Mouse (Mus musculus): ENCODE results near the gene Bmper. TPM values are rescaled to one million over a fixed set of nuclear protein-coding genes. Genes with fewer than 3 reads are reported as not detected.

Bmper gene
- polyA plus RNA-seq, 1 experiment from 2014 or later: 10.9 TPM

GRCm38 (mm10) chr9:23219754-23220153, 3.1 kb upstream of the Bmper start:
- H3K36me3 ChIP-seq (ENCODE audit: control insufficient read depth, insufficient read depth, low read length): no peaks in the 10 kb centered on the region
- no peak for ATAC-seq (replicated peaks; ENCODE audit: insufficient number of reproducible peaks, low FRiP score, low TSS enrichment)
- WGBS (ENCODE audit: insufficient replicate concordance): 56% methylated on average over 3 of the region's 3 CpGs

GRCm38 (mm10) chr9:23221976-23222375, 900 bp upstream of the Bmper start:
- Histone ChIP-seq H3K9ac (ENCODE audit: low read depth, low read length) (peak overlapping the region; percentile 81), H3K4me3 (ENCODE audit: low read depth, low read length) (peak overlapping the region; percentile 72), H3K27me3 (ENCODE audit: control insufficient read depth, insufficient read depth, low read length) (peaks cover 7% of the 10 kb centered on the region; the same call in 1 of the 2 replicates), H3K4me1 (ENCODE audit: control insufficient read depth, insufficient read depth, low read length) (no peaks in the 10 kb centered on the region), H3K4me2 (peak overlapping the region; percentile 76), H3K36me3 (ENCODE audit: control insufficient read depth, insufficient read depth, low read length) (no peaks in the 10 kb centered on the region), H3K27ac (ENCODE audit: low read depth, low read length) (no peak overlapping the region; the same call in 1 of the 2 replicates), H3K9me3 (replicated peaks; ENCODE audit: control insufficient read depth, low read length) (no peaks in the 10 kb centered on the region)
- WGBS (ENCODE audit: insufficient replicate concordance): 14% methylated on average over 5 of the region's 5 CpGs
- ATAC-seq (replicated peaks; ENCODE audit: insufficient number of reproducible peaks, low FRiP score, low TSS enrichment): no peak

More at GRCm38 (mm10) chr9:23219754-23220153, 3.1 kb upstream of the Bmper start:
- Histone ChIP-seq H3K27me3 (ENCODE audit: control insufficient read depth, insufficient read depth, low read length) (peaks cover 7% of the 10 kb centered on the region; the same call in 1 of the 2 replicates), H3K27ac (ENCODE audit: low read depth, low read length) (no peak overlapping the region), H3K4me2 (no peak overlapping the region), H3K9me3 (replicated peaks; ENCODE audit: control insufficient read depth, low read length) (no peaks in the 10 kb centered on the region), H3K4me1 (ENCODE audit: control insufficient read depth, insufficient read depth, low read length) (no peaks in the 10 kb centered on the region), H3K9ac (ENCODE audit: low read depth, low read length) (no peak overlapping the region), H3K4me3 (ENCODE audit: low read depth, low read length) (no peak overlapping the region)

DNA sequence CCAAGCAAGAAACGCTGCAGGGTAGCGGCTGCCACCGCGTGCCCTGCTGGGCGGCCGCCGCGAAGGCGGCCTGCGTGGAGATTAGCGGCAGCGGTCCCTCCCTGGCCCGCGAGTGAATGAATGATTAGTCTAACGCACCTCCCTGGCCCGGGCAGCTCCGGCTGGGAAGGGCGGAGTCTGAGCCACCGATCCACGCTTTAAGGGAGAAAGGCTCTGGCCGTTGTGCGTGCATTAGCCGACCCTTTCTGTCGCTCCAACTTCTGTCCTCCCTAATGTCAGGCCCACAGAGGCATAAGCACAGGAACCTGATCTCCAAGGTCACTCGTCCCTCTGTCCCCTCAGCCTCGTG, 410 bp upstream of the Bmper start:
- Histone ChIP-seq H3K27me3 (ENCODE audit: control insufficient read depth, insufficient read depth, low read length) (peaks cover 7% of the 10 kb centered on the region; the same call in 1 of the 2 replicates), H3K36me3 (ENCODE audit: control insufficient read depth, insufficient read depth, low read length) (no peaks in the 10 kb centered on the region), H3K9ac (ENCODE audit: low read depth, low read length) (peak overlapping the region; percentile 81), H3K4me3 (ENCODE audit: low read depth, low read length) (peak overlapping the region; percentile 72), H3K4me1 (ENCODE audit: control insufficient read depth, insufficient read depth, low read length) (no peaks in the 10 kb centered on the region), H3K4me2 (peak overlapping the region; percentile 76), H3K27ac (ENCODE audit: low read depth, low read length) (peak overlapping the region; percentile 78), H3K9me3 (replicated peaks; ENCODE audit: control insufficient read depth, low read length) (no peaks in the 10 kb centered on the region)
- peak; percentile 39 for ATAC-seq (replicated peaks; ENCODE audit: insufficient number of reproducible peaks, low FRiP score, low TSS enrichment)
- WGBS (ENCODE audit: insufficient replicate concordance): 1% methylated on average over 24 of the region's 26 CpGs

DNA sequence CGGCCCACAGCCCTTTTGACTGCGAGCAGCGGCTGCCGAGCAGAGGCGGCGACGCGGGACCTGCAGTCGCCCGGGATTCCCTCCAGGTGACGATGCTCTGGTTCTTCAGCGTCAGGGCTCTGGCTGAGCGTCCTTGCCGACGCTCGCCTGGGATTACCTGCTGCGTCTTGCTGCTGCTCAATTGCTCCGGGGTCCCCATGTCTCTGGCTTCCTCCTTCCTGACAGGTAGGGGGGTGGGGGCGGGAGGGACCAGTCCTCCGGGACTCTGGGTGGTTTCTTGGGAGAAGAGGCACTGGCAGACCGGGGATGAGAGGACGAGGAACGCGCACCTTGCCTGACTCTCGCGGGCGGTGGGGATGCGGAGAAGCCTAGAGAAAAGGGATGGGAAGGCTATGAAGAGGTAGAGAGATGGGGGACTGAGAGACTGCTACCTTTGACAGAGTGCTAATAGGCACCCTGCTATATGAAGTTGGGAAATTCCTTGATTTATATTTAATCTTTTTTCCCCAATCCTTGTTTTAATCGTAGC, 737 bp downstream of the Bmper start:
- Histone ChIP-seq H3K9me3 (replicated peaks; ENCODE audit: control insufficient read depth, low read length) (no peaks in the 10 kb centered on the region), H3K27me3 (ENCODE audit: control insufficient read depth, insufficient read depth, low read length) (peaks cover 7% of the 10 kb centered on the region; the same call in 1 of the 2 replicates), H3K9ac (ENCODE audit: low read depth, low read length) (peak overlapping the region; percentile 81), H3K4me1 (ENCODE audit: control insufficient read depth, insufficient read depth, low read length) (no peaks in the 10 kb centered on the region; the same call in 1 of the 2 replicates), H3K36me3 (ENCODE audit: control insufficient read depth, insufficient read depth, low read length) (no peaks in the 10 kb centered on the region), H3K4me2 (peak overlapping the region; percentile 76), H3K4me3 (ENCODE audit: low read depth, low read length) (peak overlapping the region; percentile 72), H3K27ac (ENCODE audit: low read depth, low read length) (peak overlapping the region; percentile 78; the same call in 1 of the 2 replicates)
- WGBS (ENCODE audit: insufficient replicate concordance): under 1% methylated on average over 29 of the region's 29 CpGs
- ATAC-seq (replicated peaks; ENCODE audit: insufficient number of reproducible peaks, low FRiP score, low TSS enrichment): no peak

- Histone ChIP-seq H3K36me3 (ENCODE audit: control insufficient read depth, insufficient read depth, low read length) (no peaks in the 10 kb centered on the region), H3K4me2 (no peak overlapping the region), H3K9ac (ENCODE audit: low read depth, low read length) (no peak overlapping the region), H3K27ac (ENCODE audit: low read depth, low read length) (no peak overlapping the region), H3K9me3 (replicated peaks; ENCODE audit: control insufficient read depth, low read length) (no peaks in the 10 kb centered on the region), H3K27me3 (ENCODE audit: control insufficient read depth, insufficient read depth, low read length) (no peaks in the 10 kb centered on the region), H3K4me3 (ENCODE audit: low read depth, low read length) (no peak overlapping the region), H3K4me1 (ENCODE audit: control insufficient read depth, insufficient read depth, low read length) (peaks cover 9% of the 10 kb centered on the region; the same call in 1 of the 2 replicates)
- WGBS (ENCODE audit: insufficient replicate concordance): 49% methylated on average over 8 of the region's 8 CpGs
- no peak for ATAC-seq (replicated peaks; ENCODE audit: insufficient number of reproducible peaks, low FRiP score, low TSS enrichment)
Measured at GRCm38 (mm10) chr9:23233464-23234121, 10.7 kb downstream of the Bmper start.

- H3K4me1 ChIP-seq (ENCODE audit: control insufficient read depth, insufficient read depth, low read length): peaks cover 13% of the 10 kb centered on the region
- no peak overlapping the region for H3K4me3 ChIP-seq (ENCODE audit: low read depth, low read length)
- no peaks in the 10 kb centered on the region for H3K27me3 ChIP-seq (ENCODE audit: control insufficient read depth, insufficient read depth, low read length)
- 51% methylated on average over 6 of the region's 6 CpGs for WGBS (ENCODE audit: insufficient replicate concordance)
- H3K9me3 ChIP-seq (replicated peaks; ENCODE audit: control insufficient read depth, low read length): no peaks in the 10 kb centered on the region
- H3K36me3 ChIP-seq (ENCODE audit: control insufficient read depth, insufficient read depth, low read length): no peaks in the 10 kb centered on the region
- ATAC-seq (replicated peaks; ENCODE audit: insufficient number of reproducible peaks, low FRiP score, low TSS enrichment): no peak
- no peak overlapping the region for H3K27ac ChIP-seq (ENCODE audit: low read depth, low read length)
- H3K4me2 ChIP-seq: no peak overlapping the region
- H3K9ac ChIP-seq (ENCODE audit: low read depth, low read length): no peak overlapping the region
Measured at GRCm38 (mm10) chr9:23235368-23236002, 12.6 kb downstream of the Bmper start.

DNA sequence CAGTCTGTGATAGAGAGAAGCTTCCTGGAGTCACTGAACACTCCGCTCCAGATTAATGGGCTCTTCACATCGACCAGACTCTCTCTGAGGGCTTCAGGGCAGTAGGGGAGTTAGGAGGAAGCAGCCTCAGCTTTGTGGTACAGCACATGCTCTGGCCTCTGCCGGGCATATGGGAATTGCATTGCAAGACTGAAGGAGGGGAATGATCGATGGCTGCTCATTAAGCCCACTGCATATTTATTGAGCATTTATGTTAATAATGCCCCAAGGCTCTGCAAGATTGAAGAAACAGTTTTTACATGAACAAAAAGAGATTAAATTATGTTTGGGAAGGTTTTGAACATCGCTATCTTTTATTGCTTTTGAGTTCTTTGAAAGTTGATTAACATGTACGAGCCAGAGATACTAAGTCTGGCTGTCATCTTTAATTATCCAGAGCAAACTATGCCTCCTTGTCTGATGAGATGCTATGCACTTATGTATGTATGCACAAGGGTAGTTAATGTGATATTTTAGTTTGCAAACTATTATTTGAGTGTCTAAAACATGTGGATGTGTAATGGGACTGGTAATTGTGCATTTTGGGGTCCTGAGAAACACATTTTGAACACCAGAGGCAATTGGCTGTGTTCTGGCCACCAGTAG, 13.9 kb downstream of the Bmper start:
- H3K4me1 ChIP-seq (ENCODE audit: control insufficient read depth, insufficient read depth, low read length): peaks cover 13% of the 10 kb centered on the region
- H3K36me3 ChIP-seq (ENCODE audit: control insufficient read depth, insufficient read depth, low read length): no peaks in the 10 kb centered on the region
- WGBS (ENCODE audit: insufficient replicate concordance): 74% methylated on average over 6 of the region's 6 CpGs
- H3K9ac ChIP-seq (ENCODE audit: low read depth, low read length): no peak overlapping the region
- no peak overlapping the region for H3K4me3 ChIP-seq (ENCODE audit: low read depth, low read length)
- no peaks in the 10 kb centered on the region for H3K9me3 ChIP-seq (replicated peaks; ENCODE audit: control insufficient read depth, low read length)
- no peak overlapping the region for H3K4me2 ChIP-seq
- no peak overlapping the region for H3K27ac ChIP-seq (ENCODE audit: low read depth, low read length)
- H3K27me3 ChIP-seq (ENCODE audit: control insufficient read depth, insufficient read depth, low read length): no peaks in the 10 kb centered on the region
- no peak for ATAC-seq (replicated peaks; ENCODE audit: insufficient number of reproducible peaks, low FRiP score, low TSS enrichment)

DNA sequence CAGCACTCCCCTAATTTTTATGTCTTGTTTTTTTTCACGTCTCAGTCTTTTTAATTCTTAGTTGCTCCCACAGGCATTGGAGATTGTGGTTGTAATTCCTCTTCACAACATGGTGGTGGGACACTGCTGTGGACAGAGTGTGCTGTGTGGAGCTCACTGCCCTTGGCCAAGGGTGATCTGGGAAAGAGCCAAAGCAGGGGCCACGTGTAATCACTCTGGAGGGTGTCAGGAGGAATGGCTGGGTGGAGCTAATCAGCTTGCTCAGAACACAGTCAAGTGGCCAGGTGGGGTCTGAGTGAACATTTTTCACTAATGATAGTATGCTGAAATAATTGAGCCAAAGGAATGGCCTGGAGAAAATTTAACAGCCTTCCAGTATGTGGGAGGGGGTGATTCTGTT, 16.1 kb downstream of the Bmper start:
- WGBS (ENCODE audit: insufficient replicate concordance): 48% methylated on average over 2 of the region's 2 CpGs
- H3K4me1 ChIP-seq (ENCODE audit: control insufficient read depth, insufficient read depth, low read length): peaks cover 7% of the 10 kb centered on the region
- ATAC-seq (replicated peaks; ENCODE audit: insufficient number of reproducible peaks, low FRiP score, low TSS enrichment): no peak

More for the DNA sequence above, 16.1 kb downstream of the Bmper start:
- H3K27me3 ChIP-seq (ENCODE audit: control insufficient read depth, insufficient read depth, low read length): no peaks in the 10 kb centered on the region
- no peak overlapping the region for H3K9ac ChIP-seq (ENCODE audit: low read depth, low read length)
- H3K9me3 ChIP-seq (replicated peaks; ENCODE audit: control insufficient read depth, low read length): no peaks in the 10 kb centered on the region
- no peak overlapping the region for H3K4me2 ChIP-seq
- no peaks in the 10 kb centered on the region for H3K36me3 ChIP-seq (ENCODE audit: control insufficient read depth, insufficient read depth, low read length)
- H3K27ac ChIP-seq (ENCODE audit: low read depth, low read length): no peak overlapping the region
- H3K4me3 ChIP-seq (ENCODE audit: low read depth, low read length): no peak overlapping the region
